Mouse (Mus musculus) urinary bladder, postnatal 4 days (tissue): ENCODE data around the gene Mgll.
A peak's percentile ranks its signal among the peaks of the same experiment; 100 is the strongest.

Experiments
- DNase-seq, 2 experiments: peaks; one replicate each; pipeline ENCODE4 v3.0.0; 2021 to 2022; ENCODE audit warnings: low spot score in 2 of 2

The Mgll gene

GRCm38 (mm10) chr6:88843781-88844725 is 119.8 kb downstream of the Mgll start:
- no peak for DNase-seq

DNA sequence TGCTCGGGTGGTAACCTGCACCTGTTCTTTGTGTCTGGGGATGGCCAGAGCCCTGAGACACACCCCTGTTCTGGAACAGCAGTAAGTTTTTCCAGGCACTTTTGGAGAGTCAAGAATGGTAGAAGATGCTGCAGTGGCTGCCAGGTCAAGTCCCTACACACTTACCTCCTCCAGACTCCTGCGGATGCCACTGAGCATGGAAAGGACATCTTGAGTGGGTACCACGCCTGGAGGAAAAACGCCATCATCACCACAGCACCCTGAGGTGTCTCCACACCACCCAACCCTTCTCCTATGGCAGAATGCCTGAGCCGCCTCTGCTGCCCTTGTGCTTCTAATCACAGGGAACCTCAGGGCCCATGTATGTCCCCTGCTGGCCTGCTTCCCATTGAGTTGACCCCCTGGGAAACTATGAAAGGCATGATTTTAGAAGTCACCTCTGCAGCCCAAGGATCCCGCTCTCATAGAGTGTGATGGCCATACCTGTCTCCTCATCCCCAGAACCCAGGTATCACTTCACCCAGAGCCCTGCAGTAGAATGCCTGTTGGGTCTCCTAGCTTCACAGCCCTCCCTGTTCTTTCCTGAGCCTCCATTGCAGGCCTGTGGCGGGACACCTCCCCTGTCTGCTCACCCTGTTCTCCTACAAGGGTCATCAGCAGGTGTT is 120.8 kb downstream of the Mgll start:
- no peak for DNase-seq

GRCm38 (mm10) chr6:88847571-88847970 is 123.4 kb downstream of the Mgll start:
- DNase-seq, result no peak

- no peak for DNase-seq
Observed at GRCm38 (mm10) chr6:88849270-88849669, 125.1 kb downstream of the Mgll start.

DNA sequence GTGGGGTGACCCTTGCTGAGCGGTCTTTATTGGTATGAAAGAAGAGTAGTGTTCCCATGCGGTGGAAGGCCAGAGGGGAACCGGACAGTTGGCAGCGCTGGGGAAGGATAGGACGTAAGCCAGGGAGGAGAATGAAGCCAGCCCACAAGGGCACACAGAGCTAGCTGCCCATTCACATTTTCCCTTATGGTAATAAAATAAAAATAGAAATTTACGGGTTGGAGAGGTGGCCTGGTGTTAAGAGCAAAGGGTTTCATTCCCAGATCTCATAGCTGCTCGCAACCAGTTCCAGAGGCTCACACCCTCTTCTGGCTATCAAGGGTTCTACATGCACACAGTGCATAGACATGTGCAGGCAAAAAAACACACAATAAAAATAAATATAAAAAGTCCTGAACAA is 125.8 kb downstream of the Mgll start:
- DNase-seq, result no peak

DNA sequence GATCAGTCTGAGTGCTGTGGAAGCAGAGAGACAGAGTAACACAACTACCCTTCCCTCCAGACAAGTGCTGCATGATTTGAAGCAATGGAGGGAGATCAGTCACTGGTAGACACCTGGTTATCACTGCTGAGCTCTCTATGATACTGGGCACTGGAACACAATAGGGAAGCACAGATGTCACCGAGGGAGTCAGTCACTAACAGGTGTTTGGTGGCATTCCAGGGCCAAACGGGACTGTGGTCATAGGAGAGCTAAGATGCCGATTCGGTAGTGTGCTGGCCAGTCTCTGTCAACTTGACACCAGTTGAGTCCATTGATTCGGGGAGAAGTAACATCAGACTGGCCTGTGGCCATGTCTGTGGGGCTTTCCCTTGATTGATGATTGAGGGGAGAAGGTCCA is 130.3 kb downstream of the Mgll start:
- DNase-seq, result no peak

DNA sequence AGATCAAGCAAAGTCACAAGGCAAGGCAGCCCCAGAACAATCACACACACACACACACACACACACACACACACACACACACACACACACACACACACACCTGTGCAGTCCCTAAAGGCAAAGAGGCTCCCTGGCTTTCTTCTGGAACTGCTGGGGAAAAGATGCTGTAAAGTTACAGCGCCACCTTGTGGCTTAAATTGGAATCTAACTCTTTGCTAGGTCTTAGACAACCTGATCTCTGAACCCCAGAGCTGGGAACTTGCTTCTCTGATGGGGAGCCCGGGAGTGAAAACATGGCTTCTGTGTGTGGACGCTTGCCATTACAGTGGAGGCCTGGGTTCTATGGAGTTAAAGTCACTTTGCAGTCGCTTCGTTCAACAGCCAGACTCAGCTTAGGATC is 131.4 kb downstream of the Mgll start:
- no peak for DNase-seq

DNA sequence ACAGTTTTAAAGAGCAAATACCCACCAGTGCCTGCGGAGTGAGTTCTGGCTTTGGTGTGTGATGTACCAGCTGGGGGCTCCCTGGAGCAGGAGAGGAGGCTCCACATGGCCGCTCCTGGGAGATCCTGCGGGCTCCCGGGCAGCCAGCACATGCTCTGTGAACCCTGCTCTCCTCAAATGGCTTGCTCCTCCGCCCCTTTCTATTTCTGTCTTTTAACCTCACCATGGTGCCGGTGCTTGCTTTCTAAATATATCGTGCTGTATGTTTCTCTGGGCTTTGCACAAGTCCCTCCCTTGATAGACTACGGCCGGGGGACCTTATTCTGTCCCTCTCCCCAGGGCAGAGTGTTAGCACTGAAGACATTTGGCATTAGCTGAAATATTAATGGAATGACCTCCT is 133.0 kb downstream of the Mgll start:
- no peak for DNase-seq

DNA sequence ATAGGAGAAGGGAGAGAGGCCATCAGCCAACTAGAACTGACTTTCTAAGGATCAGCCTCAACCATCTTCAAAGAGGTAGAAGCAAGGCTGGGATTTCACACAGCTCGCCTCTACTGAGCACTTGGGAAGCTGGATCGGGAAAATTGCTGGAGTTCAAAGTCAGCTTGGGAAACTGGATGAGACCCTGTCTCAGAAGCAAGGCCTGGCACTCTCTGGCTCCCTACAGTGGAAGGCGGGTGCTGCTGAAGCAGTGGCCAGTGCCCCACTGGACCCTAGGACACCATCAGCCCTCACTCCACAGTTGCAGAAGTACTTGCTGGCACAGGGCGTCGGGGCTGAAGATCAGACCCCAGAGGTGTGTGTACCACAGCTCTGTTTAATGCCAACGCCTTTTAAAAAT is 133.6 kb downstream of the Mgll start:
- DNase-seq, result no peak

- no peak for DNase-seq
Observed at GRCm38 (mm10) chr6:88858341-88858740, 134.1 kb downstream of the Mgll start.

DNA sequence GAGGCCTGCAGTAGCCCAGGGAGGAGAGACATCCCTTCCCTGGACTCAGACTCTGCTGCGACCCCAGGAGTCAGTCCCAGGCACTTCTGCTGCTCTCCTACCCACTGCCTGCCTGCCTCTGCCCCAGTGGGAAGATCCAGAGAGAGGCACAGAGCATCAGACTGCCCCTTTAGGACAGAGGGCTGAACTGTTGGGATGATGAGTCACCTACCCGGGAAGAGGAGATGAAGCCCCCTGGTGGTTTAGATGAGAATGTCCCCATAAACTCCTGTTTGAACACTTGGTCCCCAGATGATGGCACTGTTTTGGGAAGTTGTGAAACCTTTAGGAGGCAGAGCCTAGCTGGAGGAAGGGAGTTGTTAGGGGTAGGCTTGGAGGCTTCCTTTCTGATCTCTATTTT is 136.7 kb downstream of the Mgll start:
- no peak for DNase-seq

GRCm38 (mm10) chr6:88865704-88866103 is 141.5 kb downstream of the Mgll start:
- no peak for DNase-seq

DNA sequence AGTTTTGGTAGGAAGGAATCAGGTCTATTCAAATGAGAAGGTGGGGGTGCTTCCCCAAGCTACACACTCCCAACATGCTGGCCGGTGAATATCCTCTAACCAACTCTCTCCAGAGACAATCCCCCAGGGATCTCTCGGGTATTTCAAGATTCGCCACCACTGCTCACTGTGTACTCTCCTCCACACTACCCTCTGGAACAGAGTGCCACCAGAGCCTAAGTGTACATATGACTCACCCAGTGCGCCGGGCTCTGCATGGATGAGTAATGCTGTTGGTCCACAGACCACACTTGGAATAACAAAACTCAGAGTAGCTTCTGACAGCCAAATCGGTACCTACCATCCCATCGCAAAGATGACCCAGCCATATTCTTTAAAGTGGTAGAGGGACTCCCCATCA is 145.2 kb downstream of the Mgll start:
- DNase-seq, result no peak

- no peak for DNase-seq
Observed at GRCm38 (mm10) chr6:88870594-88870993, 146.4 kb downstream of the Mgll start.

DNA sequence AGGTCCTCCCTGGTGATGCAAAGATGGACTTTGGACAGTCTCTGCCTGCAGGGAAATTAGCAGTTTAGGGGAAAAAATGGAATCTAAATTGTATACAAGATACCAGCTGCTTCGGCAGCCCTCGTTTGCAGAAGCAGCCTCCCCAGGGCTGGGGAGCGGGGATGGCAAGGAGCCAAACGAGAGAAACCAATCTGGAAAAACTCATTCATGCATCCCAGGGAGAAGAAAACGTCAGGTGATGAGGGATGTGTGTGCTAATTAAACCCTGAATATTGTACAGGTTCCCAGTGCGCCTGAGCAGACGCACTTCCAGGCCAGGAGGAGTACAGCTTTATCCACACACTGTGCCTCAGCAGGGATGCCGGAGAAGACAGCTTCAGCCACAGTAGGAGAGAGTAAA is 147.3 kb downstream of the Mgll start:
- no peak for DNase-seq

- DNase-seq, result no peak
Observed at GRCm38 (mm10) chr6:88872811-88873210, 148.6 kb downstream of the Mgll start.

DNA sequence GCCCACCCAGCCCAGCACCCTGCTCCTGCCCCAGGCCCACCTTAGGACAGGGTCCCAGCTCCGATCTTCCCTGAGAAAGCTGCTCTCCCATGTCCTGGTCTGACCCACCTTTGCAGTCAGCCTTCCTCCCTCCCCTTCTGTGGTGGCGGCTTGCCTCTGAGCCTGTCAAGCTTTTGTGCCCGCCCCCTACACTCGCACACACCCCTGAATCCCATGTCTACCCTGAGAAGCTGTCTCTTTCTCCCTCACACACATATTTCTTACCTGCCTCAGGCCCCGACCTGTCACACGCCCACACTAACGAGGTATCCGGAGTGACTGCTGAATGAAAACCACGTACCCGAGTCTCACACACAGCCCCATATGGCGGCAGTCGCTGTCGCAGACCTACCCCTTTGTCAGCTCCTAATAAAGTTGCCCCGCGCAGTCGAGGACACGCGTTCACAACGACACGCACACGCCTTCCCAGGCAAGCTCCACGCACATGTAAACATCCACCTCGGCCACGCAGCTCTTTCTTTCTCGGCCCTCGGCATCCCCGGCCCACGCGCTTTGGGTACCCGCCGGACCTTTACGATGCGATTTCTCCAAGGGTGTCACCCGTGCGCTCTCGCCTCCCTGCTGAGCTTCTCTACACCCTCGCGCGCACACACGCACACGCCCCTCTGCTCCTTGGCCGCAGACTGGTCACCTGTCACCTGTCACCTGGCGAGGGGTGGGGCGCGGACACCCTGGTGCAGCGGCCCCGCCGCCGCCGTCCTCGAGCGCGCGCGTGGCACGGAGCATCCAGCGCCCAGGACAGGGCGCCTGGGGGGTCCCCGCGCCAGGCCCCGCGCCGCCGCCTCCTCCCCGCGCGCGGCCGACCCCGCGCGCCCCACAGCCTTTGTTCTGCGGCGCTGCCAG is 150.0 kb downstream of the Mgll start:
- no peak for DNase-seq

GRCm38 (mm10) chr6:88874868-88875508 is 150.8 kb downstream of the Mgll start, which contains the start of gene Podxl2:
Gene Podxl2 (minus strand): TSS chr6:88875044.
- peak; percentile 71 to 78 for DNase-seq
